In the genomic region with DNA sequence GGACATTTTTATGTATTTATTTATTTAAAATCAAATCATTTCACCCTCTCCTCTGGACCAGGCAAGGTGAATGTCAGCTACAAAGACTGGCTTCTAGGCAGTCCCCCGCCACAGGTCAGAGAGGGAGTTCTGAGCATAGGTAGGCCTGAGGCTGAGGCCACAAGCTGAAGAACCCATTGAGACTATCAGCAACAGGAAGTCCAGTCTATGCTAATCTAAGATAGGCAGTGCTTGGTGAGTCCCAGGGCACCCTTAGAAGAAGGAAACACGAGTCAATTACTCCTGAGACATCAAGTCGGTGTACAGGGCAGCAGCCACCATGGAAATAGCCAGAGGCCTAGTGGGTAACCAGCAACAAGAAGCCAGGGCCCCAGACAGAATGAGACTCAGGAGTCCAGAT, we compare ENCODE assay signal across 26 mouse cellular contexts.
A peak's percentile ranks its signal among the peaks of the same experiment; 100 is the strongest.
DNase-seq lines count a peak whose midpoint lies in the region; ATAC-seq and TF ChIP-seq lines count a peak whose summit lies in the region.
"Had no signal": no experiment of that assay in that cellular context is flagged by ENCODE, and none has a peak within 500 bp of the region (broad histone marks: within the 10 kb centered on the region; RNA-seq: fewer than 3 reads in every experiment).

No protein-coding gene starts in this region.

- no peak overlapping the region for H3K9ac ChIP-seq in intestine, embryonic 15.5 days
- H3K9ac ChIP-seq in intestine, embryonic 16.5 days (ENCODE audit: low read depth, low read length), result no peak overlapping the region
- H3K9ac ChIP-seq in intestine, postnatal 0 days (ENCODE audit: low read depth, low read length), result no peak overlapping the region
- no peak overlapping the region for H3K9ac ChIP-seq in stomach, postnatal 0 days (ENCODE audit: low read length)
- H3K9ac ChIP-seq: embryonic facial prominence, embryonic 13.5 days; embryonic facial prominence, embryonic 15.5 days; forebrain, embryonic 12.5 days had no signal

- H3K4me2 ChIP-seq in intestine, embryonic 15.5 days (replicated peaks), result no peak overlapping the region
- H3K4me2 ChIP-seq in intestine, embryonic 16.5 days (ENCODE audit: low read depth, low read length), result no peak overlapping the region
- no peak overlapping the region for H3K4me2 ChIP-seq in intestine, postnatal 0 days (replicated peaks; ENCODE audit: low read depth)
- H3K4me2 ChIP-seq in stomach, postnatal 0 days (replicated peaks; ENCODE audit: low read depth), result no peak overlapping the region
- H3K4me2 ChIP-seq: embryonic facial prominence, embryonic 13.5 days; embryonic facial prominence, embryonic 15.5 days; forebrain, embryonic 12.5 days had no signal

- H3K9me3 ChIP-seq in intestine, embryonic 15.5 days, result no peaks in the 10 kb centered on the region
- H3K9me3 ChIP-seq in intestine, embryonic 16.5 days (ENCODE audit: control insufficient read depth, low read length), result no peaks in the 10 kb centered on the region
- no peaks in the 10 kb centered on the region for H3K9me3 ChIP-seq in intestine, postnatal 0 days (ENCODE audit: control insufficient read depth)
- H3K9me3 ChIP-seq in stomach, postnatal 0 days (ENCODE audit: control insufficient read depth, low read length), result no peaks in the 10 kb centered on the region
- H3K9me3 ChIP-seq: embryonic facial prominence, embryonic 13.5 days; embryonic facial prominence, embryonic 15.5 days; forebrain, embryonic 10.5 days; forebrain, embryonic 12.5 days had no signal

- TF ChIP-seq EP300 in stomach, postnatal 0 days (optimal IDR thresholded peaks at IDR 0.05), result no peak

- no peak overlapping the region for H3K4me3 ChIP-seq in intestine, embryonic 15.5 days (replicated peaks)
- no peak overlapping the region for H3K4me3 ChIP-seq in intestine, embryonic 16.5 days (ENCODE audit: low read length)
- no peak overlapping the region for H3K4me3 ChIP-seq in intestine, postnatal 0 days (ENCODE audit: low read depth, low read length)
- no peak overlapping the region for H3K4me3 ChIP-seq in stomach, postnatal 0 days (ENCODE audit: low read depth, low read length)
- H3K4me3 ChIP-seq: embryonic facial prominence, embryonic 13.5 days; embryonic facial prominence, embryonic 15.5 days; erythroblast, embryonic 14.5 days; forebrain, embryonic 10.5 days; forebrain, embryonic 12.5 days had no signal

- TF ChIP-seq CTCF in intestine, postnatal 0 days (IDR thresholded peaks at IDR 0.05; ENCODE audit: low read depth), result no peak
- TF ChIP-seq CTCF in stomach, postnatal 0 days (IDR thresholded peaks at IDR 0.05; ENCODE audit: low read depth), result no peak

- 85% methylated on average over 3 of the region's 3 CpGs for WGBS in intestine, embryonic 15.5 days
- WGBS in intestine, embryonic 16.5 days, result 83% methylated on average over 3 of the region's 3 CpGs
- WGBS in intestine, postnatal 0 days, result 65% methylated on average over 3 of the region's 3 CpGs
- WGBS in stomach, postnatal 0 days, result 84% methylated on average over 3 of the region's 3 CpGs

- H3K4me1 ChIP-seq in intestine, embryonic 15.5 days (replicated peaks), result 0 out of 2 replicates have a peak, but pooled peaks cover 2% of the 10 kb centered on the region
- H3K4me1 ChIP-seq in intestine, embryonic 16.5 days (ENCODE audit: control insufficient read depth, insufficient read depth, low read length), result peaks cover 4% of the 10 kb centered on the region; the same call in 1 of the 2 replicates
- 0 out of 2 replicates have a peak, but pooled peaks cover 3% of the 10 kb centered on the region for H3K4me1 ChIP-seq in intestine, postnatal 0 days (replicated peaks; ENCODE audit: control insufficient read depth, insufficient read depth, low read length)
- H3K4me1 ChIP-seq in stomach, postnatal 0 days (replicated peaks; ENCODE audit: control insufficient read depth, insufficient read depth), result no peaks in the 10 kb centered on the region
- H3K4me1 ChIP-seq: embryonic facial prominence, embryonic 13.5 days; embryonic facial prominence, embryonic 15.5 days had no signal

- no peaks in the 10 kb centered on the region for H3K27me3 ChIP-seq in intestine, embryonic 15.5 days (replicated peaks)
- no peaks in the 10 kb centered on the region for H3K27me3 ChIP-seq in intestine, embryonic 16.5 days (replicated peaks; ENCODE audit: control insufficient read depth, insufficient read depth, low read length)
- H3K27me3 ChIP-seq in intestine, postnatal 0 days (replicated peaks; ENCODE audit: control insufficient read depth, insufficient read depth, low read length), result no peaks in the 10 kb centered on the region
- H3K27me3 ChIP-seq in stomach, postnatal 0 days (ENCODE audit: control insufficient read depth, insufficient read depth, low read length), result no peaks in the 10 kb centered on the region
- H3K27me3 ChIP-seq: CH12.LX; embryonic facial prominence, embryonic 13.5 days; embryonic facial prominence, embryonic 15.5 days; forebrain, embryonic 12.5 days; Patski had no signal

- no peak for DNase-seq in stomach, postnatal 0 days (ENCODE audit: low spot score)
- DNase-seq in urinary bladder, postnatal 4 days (ENCODE audit: low spot score in 2 of 2), result no peak
- no peak for DNase-seq in right cerebral cortex, postnatal 10 days (ENCODE audit: low spot score in 2 of 2)
- DNase-seq: adrenal gland, adult 8-10 months; adrenal gland, postnatal 14 days; adrenal gland, postnatal 36 days; B cell, adult 2 months; cerebellum, adult 11-12 months; cerebellum, adult 2 months; cerebellum, adult 9-10 months; cerebellum, postnatal 25 days had no signal

- no peaks in the 10 kb centered on the region for H3K36me3 ChIP-seq in intestine, embryonic 15.5 days
- H3K36me3 ChIP-seq in intestine, embryonic 16.5 days (ENCODE audit: control insufficient read depth, insufficient read depth, low read length), result no peaks in the 10 kb centered on the region
- H3K36me3 ChIP-seq in intestine, postnatal 0 days (ENCODE audit: control insufficient read depth, insufficient read depth), result no peaks in the 10 kb centered on the region; the same call in 1 of the 2 replicates
- H3K36me3 ChIP-seq in stomach, postnatal 0 days (ENCODE audit: control insufficient read depth, insufficient read depth, low read length), result no peaks in the 10 kb centered on the region
- H3K36me3 ChIP-seq: embryonic facial prominence, embryonic 13.5 days; embryonic facial prominence, embryonic 15.5 days; forebrain, embryonic 10.5 days; forebrain, embryonic 12.5 days; G1E had no signal

- ATAC-seq in intestine, embryonic 15.5 days, result 0 out of 2 replicates have a peak, but pooled peaks have one; percentile 23
- ATAC-seq in intestine, embryonic 16.5 days, result no peak
- 0 out of 2 replicates have a peak, but pooled peaks have one; percentile 16 for ATAC-seq in intestine, postnatal 0 days
- peak; percentile 60; the same call in 1 of the 2 replicates for ATAC-seq in stomach, postnatal 0 days (ENCODE audit: low FRiP score, low TSS enrichment)
- ATAC-seq: activated CD4-positive, CD25-positive, alpha-beta regulatory T cell, adult 4 months; CD4-positive, CD25-positive, alpha-beta regulatory T cell, adult 4 months; forebrain, embryonic 14.5 days; forebrain, embryonic 16.5 days; Patski had no signal

- H3K27ac ChIP-seq in intestine, embryonic 15.5 days, result no peak overlapping the region
- no peak overlapping the region for H3K27ac ChIP-seq in intestine, embryonic 16.5 days (ENCODE audit: low read length)
- H3K27ac ChIP-seq in intestine, postnatal 0 days (ENCODE audit: low read depth, low read length), result no peak overlapping the region
- no peak overlapping the region for H3K27ac ChIP-seq in stomach, postnatal 0 days (replicated peaks)
- H3K27ac ChIP-seq: embryonic facial prominence, embryonic 13.5 days; embryonic facial prominence, embryonic 15.5 days; forebrain, embryonic 10.5 days; forebrain, embryonic 12.5 days had no signal
